Mouse (Mus musculus) spleen, postnatal 4 days (tissue): ENCODE data around the gene Adam10.

ENCODE experiments used
- DNase-seq, 2 experiments: peaks; one replicate each; pipeline ENCODE4 v3.0.0; 2022; ENCODE audit warnings: low spot score in 2 of 2

The Adam10 gene

GRCm38 (mm10) chr9:70788705-70789104, 109.9 kb downstream of the Adam10 start:
- no peak for DNase-seq

DNA sequence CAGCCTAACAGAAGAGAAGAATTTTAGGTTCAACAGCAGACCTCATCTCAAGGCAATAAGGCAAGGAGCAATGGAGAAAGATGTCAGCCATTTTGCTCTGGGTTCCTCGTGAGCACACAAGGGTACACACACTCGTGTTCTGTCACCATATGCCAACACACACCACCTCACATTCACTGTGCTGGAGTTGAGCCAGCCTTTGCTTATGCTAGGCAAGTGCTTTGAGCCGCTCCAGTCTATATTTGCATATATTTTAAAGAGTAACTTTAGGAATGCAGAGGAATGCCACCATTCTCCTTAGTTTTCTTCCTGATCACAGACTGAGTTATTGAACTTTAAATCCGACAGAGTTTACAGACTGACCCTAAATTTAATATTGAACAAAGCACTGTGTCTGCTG, 111.8 kb downstream of the Adam10 start:
- no peak for DNase-seq

DNA sequence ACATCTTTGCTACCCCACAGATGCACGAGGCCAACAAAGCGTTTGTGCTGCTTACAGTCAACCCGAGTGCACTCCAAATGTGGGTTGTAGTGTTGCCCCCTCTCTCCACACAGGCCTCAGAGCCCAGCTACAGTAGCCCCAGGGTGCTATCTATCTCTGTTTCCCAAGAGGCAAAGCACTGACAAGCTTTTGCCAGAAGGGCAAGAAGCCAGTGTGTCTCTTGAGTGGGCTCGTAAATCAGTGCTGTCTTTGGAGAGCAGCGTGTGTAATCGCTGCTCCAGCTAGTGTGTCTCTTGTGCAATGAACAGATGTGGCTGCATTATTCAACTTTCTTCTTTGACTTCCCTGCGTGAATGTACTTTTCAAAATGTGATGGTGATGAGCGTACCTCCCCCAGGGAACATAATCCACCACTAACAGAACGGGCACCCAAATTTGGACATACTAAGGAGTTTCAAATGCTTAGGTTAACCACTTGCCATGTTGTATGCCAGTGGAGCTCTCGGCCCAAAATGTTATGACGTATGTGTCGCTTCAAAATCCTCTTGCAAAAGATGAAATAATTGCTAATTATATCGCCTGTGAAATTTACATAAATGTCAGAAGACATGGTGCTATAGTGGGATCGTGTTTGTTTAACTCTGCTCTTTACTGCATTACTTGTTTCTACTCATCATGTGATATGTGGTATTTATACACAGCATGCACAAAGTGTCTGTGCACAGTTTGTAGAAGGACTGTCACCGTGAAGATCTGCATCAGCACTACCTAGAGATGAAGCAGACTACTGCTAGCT, 116.0 kb downstream of the Adam10 start:
- no peak for DNase-seq

GRCm38 (mm10) chr9:70795439-70795757, 116.6 kb downstream of the Adam10 start:
- DNase-seq = no peak

GRCm38 (mm10) chr9:70800588-70801315, 122.0 kb downstream of the Adam10 start:
- no peak for DNase-seq

- DNase-seq = no peak
Observed at GRCm38 (mm10) chr9:70801761-70802160, 123.0 kb downstream of the Adam10 start.

GRCm38 (mm10) chr9:70802816-70803215, 124.0 kb downstream of the Adam10 start:
- DNase-seq = no peak

GRCm38 (mm10) chr9:70806069-70806468, 127.3 kb downstream of the Adam10 start:
- no peak for DNase-seq

DNA sequence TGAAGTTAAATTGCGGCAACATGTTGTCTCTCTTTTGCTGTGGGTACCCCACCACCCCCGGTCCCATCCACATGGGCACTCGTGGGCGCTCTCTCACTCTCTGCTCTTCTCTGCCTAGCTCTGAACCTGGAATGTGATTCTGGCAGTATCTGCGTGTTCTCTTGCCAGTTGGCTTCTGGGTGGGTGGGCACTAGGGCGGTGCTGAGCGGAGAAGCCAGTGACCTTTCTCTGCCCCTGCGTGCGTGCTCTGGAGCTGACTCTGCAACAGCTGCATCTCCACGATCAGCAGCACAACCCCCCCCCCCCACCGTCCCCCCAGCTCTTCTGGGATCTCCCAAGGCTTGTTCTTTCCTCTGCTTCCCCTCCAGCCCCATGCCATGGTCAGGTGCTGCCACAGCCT, 128.9 kb downstream of the Adam10 start:
- DNase-seq = no peak

DNA sequence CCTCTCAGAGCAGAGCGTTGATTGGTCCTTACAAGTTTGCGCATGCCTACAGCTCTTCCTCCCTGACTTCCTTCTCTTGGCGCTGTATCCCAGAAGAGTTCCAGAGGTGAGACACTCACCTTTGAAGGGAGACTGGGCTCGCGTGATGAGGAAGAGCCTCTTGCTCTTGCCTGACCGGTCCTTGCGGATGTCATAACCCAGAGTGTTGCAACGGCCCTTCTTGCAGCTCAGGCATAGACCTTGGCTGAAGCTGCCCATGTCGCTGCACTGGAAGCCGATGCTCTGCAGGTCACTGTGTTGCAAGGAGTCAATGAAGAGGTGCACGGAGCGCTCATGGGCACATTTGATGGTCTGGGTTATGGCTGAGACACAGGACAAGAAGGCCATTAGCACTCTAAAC, 133.8 kb downstream of the Adam10 start:
- peak in 1 of 2 experiments; percentile 44 for DNase-seq

- no peak for DNase-seq
Observed at GRCm38 (mm10) chr9:70816701-70817305, 138.0 kb downstream of the Adam10 start.

DNA sequence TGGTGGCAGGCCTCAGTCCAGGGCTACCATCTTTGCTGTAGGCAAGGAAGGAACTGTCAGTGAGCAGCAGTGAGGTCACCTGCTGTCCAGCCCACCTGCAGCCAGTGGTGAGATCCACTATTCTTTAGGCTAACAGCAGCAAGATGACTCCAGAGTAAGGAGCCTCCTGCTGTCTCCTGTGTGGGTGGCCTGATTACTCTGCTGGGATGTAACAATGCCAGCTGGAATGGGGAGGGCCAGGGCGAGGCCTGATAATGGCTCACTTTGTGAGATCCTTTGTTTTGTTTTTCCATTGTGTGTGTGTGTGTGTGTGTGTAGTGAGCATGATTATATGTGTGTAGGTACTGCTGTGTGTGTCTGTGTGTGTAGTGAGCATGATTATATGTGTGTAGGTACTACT, 138.6 kb downstream of the Adam10 start:
- no peak for DNase-seq

GRCm38 (mm10) chr9:70818739-70819138, 139.9 kb downstream of the Adam10 start:
- DNase-seq = no peak

DNA sequence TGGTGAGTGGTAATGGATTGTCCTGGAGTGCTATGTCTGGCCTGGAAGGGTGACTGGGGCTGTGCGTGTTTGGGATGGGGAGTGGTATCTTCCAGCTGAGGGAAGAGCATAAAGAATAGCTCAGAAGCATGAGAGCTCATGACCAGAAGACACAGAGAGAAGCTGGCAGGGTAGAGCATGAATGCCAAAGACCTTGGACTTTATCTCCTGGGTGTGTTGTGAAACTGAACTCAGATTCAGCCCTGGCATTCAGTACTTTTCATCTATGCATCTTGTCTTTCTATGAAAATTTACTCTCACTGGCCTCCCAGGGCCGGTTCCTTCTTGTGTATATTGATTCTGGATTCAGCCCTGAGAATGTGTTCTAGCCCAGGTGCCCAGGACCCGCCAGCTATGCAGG, 145.3 kb downstream of the Adam10 start:
- DNase-seq = no peak

GRCm38 (mm10) chr9:70827911-70828310, 149.1 kb downstream of the Adam10 start:
- no peak for DNase-seq
